Comparison of ENCODE assay signal across 10 mouse cellular contexts in genomic region chr10:62194461-62194860, GRCm38 (mm10). TPM values are rescaled to one million over a fixed set of nuclear protein-coding genes. Genes with fewer than 3 reads are reported as not detected.
DNase-seq lines count a peak whose midpoint lies in the region; ATAC-seq and TF ChIP-seq lines count a peak whose summit lies in the region.
"Had no signal": no experiment of that assay in that cellular context is flagged by ENCODE, and none has a peak within 500 bp of the region (broad histone marks: within the 10 kb centered on the region; RNA-seq: fewer than 3 reads in every experiment).

No protein-coding gene starts in this region.

- H3K4me3 ChIP-seq in forebrain, embryonic 12.5 days (replicated peaks) = no peak overlapping the region
- H3K4me3 ChIP-seq in forebrain, embryonic 11.5 days (ENCODE audit: low read depth, low read length) = no peak overlapping the region
- no peak overlapping the region for H3K4me3 ChIP-seq in hindbrain, embryonic 16.5 days (ENCODE audit: low read length)
- H3K4me3 ChIP-seq in midbrain, postnatal 0 days (ENCODE audit: low read depth, low read length) = no peak overlapping the region
- H3K4me3 ChIP-seq: kidney, embryonic 15.5 days had no signal

- peak; percentile 37; the same call in 1 of the 2 replicates for ATAC-seq in forebrain, embryonic 12.5 days (ENCODE audit: low FRiP score)
- ATAC-seq in forebrain, embryonic 11.5 days (replicated peaks; ENCODE audit: low FRiP score) = no peak
- peak; percentile 93 for ATAC-seq in hindbrain, embryonic 16.5 days
- ATAC-seq in midbrain, postnatal 0 days (ENCODE audit: low FRiP score) = peak; percentile 88
- ATAC-seq in inflammation-experienced regulatory T-cells, adult 6 months = no peak

- peak overlapping the region; percentile 38; the same call in 1 of the 2 replicates for H3K27ac ChIP-seq in forebrain, embryonic 12.5 days
- no peak overlapping the region for H3K27ac ChIP-seq in forebrain, embryonic 11.5 days (ENCODE audit: low read depth, low read length)
- H3K27ac ChIP-seq in hindbrain, embryonic 16.5 days (ENCODE audit: low read depth, low read length) = peak overlapping the region; percentile 21
- peak overlapping the region; percentile 47; the same call in 1 of the 2 replicates for H3K27ac ChIP-seq in midbrain, postnatal 0 days (ENCODE audit: low read depth, low read length)
- H3K27ac ChIP-seq: kidney, embryonic 15.5 days; liver, embryonic 14.5 days had no signal

- no peak for TF ChIP-seq CTCF in midbrain, postnatal 0 days (IDR thresholded peaks at IDR 0.05)

- no peaks in the 10 kb centered on the region for H3K27me3 ChIP-seq in forebrain, embryonic 12.5 days
- H3K27me3 ChIP-seq in forebrain, embryonic 11.5 days (ENCODE audit: control insufficient read depth, insufficient read depth, low read length) = no peaks in the 10 kb centered on the region
- no peaks in the 10 kb centered on the region for H3K27me3 ChIP-seq in hindbrain, embryonic 16.5 days (replicated peaks; ENCODE audit: control insufficient read depth, insufficient read depth, low read length)
- no peaks in the 10 kb centered on the region for H3K27me3 ChIP-seq in midbrain, postnatal 0 days (ENCODE audit: insufficient read depth, low read length)
- H3K27me3 ChIP-seq: kidney, embryonic 15.5 days had no signal

- no peak for DNase-seq in forebrain, embryonic 11.5 days (ENCODE audit: low spot score)
- peak; percentile 91 for DNase-seq in brain, adult 2 months (ENCODE audit: low read depth, low spot score)
- peak; percentile 81 for DNase-seq in midbrain, postnatal 0 days (ENCODE audit: low spot score)
- no peak for DNase-seq in heart, postnatal 36 days
- DNase-seq in lung, postnatal 36 days = no peak

- H3K9me3 ChIP-seq in forebrain, embryonic 12.5 days = no peaks in the 10 kb centered on the region
- no peaks in the 10 kb centered on the region for H3K9me3 ChIP-seq in forebrain, embryonic 11.5 days (ENCODE audit: control insufficient read depth, low read length)
- H3K9me3 ChIP-seq in hindbrain, embryonic 16.5 days (ENCODE audit: control insufficient read depth, low read length) = no peaks in the 10 kb centered on the region
- H3K9me3 ChIP-seq in midbrain, postnatal 0 days (ENCODE audit: low read length) = no peaks in the 10 kb centered on the region
- H3K9me3 ChIP-seq: kidney, embryonic 15.5 days had no signal

- WGBS in forebrain, embryonic 12.5 days = 61% methylated on average over 5 of the region's 5 CpGs
- WGBS in forebrain, embryonic 11.5 days = 79% methylated on average over 5 of the region's 5 CpGs
- 61% methylated on average over 5 of the region's 5 CpGs for WGBS in hindbrain, embryonic 16.5 days
- WGBS in midbrain, postnatal 0 days = 67% methylated on average over 5 of the region's 5 CpGs

- no peak overlapping the region for H3K4me2 ChIP-seq in forebrain, embryonic 12.5 days
- H3K4me2 ChIP-seq in forebrain, embryonic 11.5 days (ENCODE audit: low read depth, low read length, severe bottlenecking) = no peak overlapping the region
- H3K4me2 ChIP-seq in hindbrain, embryonic 16.5 days (ENCODE audit: low read length) = no peak overlapping the region
- H3K4me2 ChIP-seq in midbrain, postnatal 0 days (ENCODE audit: low read depth, low read length, poor library complexity, severe bottlenecking) = no peak overlapping the region
- H3K4me2 ChIP-seq: kidney, embryonic 15.5 days had no signal

- H3K4me1 ChIP-seq in forebrain, embryonic 12.5 days = peaks cover 3% of the 10 kb centered on the region; the same call in 1 of the 2 replicates
- H3K4me1 ChIP-seq in forebrain, embryonic 11.5 days (replicated peaks; ENCODE audit: control insufficient read depth, insufficient read depth, low read length) = no peaks in the 10 kb centered on the region; the same call in 1 of the 2 replicates
- H3K4me1 ChIP-seq in hindbrain, embryonic 16.5 days (ENCODE audit: control insufficient read depth, insufficient read depth, low read depth, low read length) = peaks cover 3% of the 10 kb centered on the region; the same call in 1 of the 2 replicates
- H3K4me1 ChIP-seq in midbrain, postnatal 0 days (ENCODE audit: insufficient read depth, low read length) = no peaks in the 10 kb centered on the region

- no peak overlapping the region for H3K9ac ChIP-seq in forebrain, embryonic 12.5 days
- no peak overlapping the region for H3K9ac ChIP-seq in forebrain, embryonic 11.5 days (ENCODE audit: low read length)
- no peak overlapping the region for H3K9ac ChIP-seq in hindbrain, embryonic 16.5 days (ENCODE audit: low read depth, low read length)
- no peak overlapping the region for H3K9ac ChIP-seq in midbrain, postnatal 0 days (replicated peaks; ENCODE audit: low read length, poor library complexity, severe bottlenecking)
- H3K9ac ChIP-seq: kidney, embryonic 15.5 days; liver, embryonic 14.5 days had no signal

- intact Hi-C loops in heart, postnatal 36 days (cut with DNase I) = no loop called here

- no peaks in the 10 kb centered on the region for H3K36me3 ChIP-seq in forebrain, embryonic 12.5 days (replicated peaks)
- no peaks in the 10 kb centered on the region for H3K36me3 ChIP-seq in forebrain, embryonic 11.5 days (ENCODE audit: control insufficient read depth, insufficient read depth, low read length)
- H3K36me3 ChIP-seq in hindbrain, embryonic 16.5 days (ENCODE audit: control insufficient read depth, insufficient read depth, low read length) = no peaks in the 10 kb centered on the region
- no peaks in the 10 kb centered on the region for H3K36me3 ChIP-seq in midbrain, postnatal 0 days (ENCODE audit: insufficient read depth, low read length)
- H3K36me3 ChIP-seq: kidney, embryonic 15.5 days had no signal

RNA-seq across cellular contexts. Expression of gene Tspan15, which starts 36.6 kb away (rescaled TPM):
- polyA plus RNA-seq in forebrain, embryonic 12.5 days (2016; fragmentation: Nextera tagmentation; extraction: Ambion mirVana) = 11.7 and 13.7 TPM in 2 replicates
- 13.9 and 15.5 TPM in 2 replicates for polyA plus RNA-seq in forebrain, embryonic 11.5 days (2014; fragmentation: Nextera tagmentation; extraction: Ambion mirVana)
- 22.9 and 24.3 TPM in 2 replicates for polyA plus RNA-seq in hindbrain, embryonic 16.5 days (2015; fragmentation: Nextera tagmentation; extraction: Ambion mirVana)
- total RNA-seq in midbrain, postnatal 0 days (2014; rRNA removed) = 13.8 and 20.2 TPM in 2 replicates
- 17.0 and 19.0 TPM in 2 replicates for polyA plus RNA-seq in midbrain, postnatal 0 days (2015; fragmentation: Nextera tagmentation; extraction: Ambion mirVana)
- 1 to 10 TPM; 7.3 to 8.2 TPM for total RNA-seq in heart, postnatal 36 days (2021)
- polyA plus RNA-seq in inflammation-experienced regulatory T-cells, adult 6 months (2017; shearing (Covaris generic)) = not detected

RNA-seq across cellular contexts. Expression of gene Fam241b, which starts 50.7 kb away (rescaled TPM):
- 58.2 and 60.1 TPM in 2 replicates for polyA plus RNA-seq in forebrain, embryonic 12.5 days (2016; fragmentation: Nextera tagmentation; extraction: Ambion mirVana)
- 8.0 and 9.3 TPM in 2 replicates for polyA plus RNA-seq in forebrain, embryonic 11.5 days (2014; fragmentation: Nextera tagmentation; extraction: Ambion mirVana)
- 164 and 193 TPM in 2 replicates for polyA plus RNA-seq in hindbrain, embryonic 16.5 days (2015; fragmentation: Nextera tagmentation; extraction: Ambion mirVana)
- 101 and 114 TPM in 2 replicates for total RNA-seq in midbrain, postnatal 0 days (2014; rRNA removed)
- polyA plus RNA-seq in midbrain, postnatal 0 days (2015; fragmentation: Nextera tagmentation; extraction: Ambion mirVana) = 208 and 217 TPM in 2 replicates
- total RNA-seq in heart, postnatal 36 days (2021) = 1 to 10 TPM; 1.7 to 2.6 TPM
- 1 to 10 TPM; 2.8 to 5.2 (median 3.6) TPM for polyA plus RNA-seq in inflammation-experienced regulatory T-cells, adult 6 months (2017; shearing (Covaris generic))

RNA-seq across cellular contexts. Expression of gene Tacr2, which starts 57.8 kb away (rescaled TPM):
- not detected in 2 replicates for polyA plus RNA-seq in forebrain, embryonic 12.5 days (2016; fragmentation: Nextera tagmentation; extraction: Ambion mirVana)
- not detected in 2 replicates for polyA plus RNA-seq in forebrain, embryonic 11.5 days (2014; fragmentation: Nextera tagmentation; extraction: Ambion mirVana)
- polyA plus RNA-seq in hindbrain, embryonic 16.5 days (2015; fragmentation: Nextera tagmentation; extraction: Ambion mirVana) = not detected in 2 replicates
- not detected in 2 replicates for total RNA-seq in midbrain, postnatal 0 days (2014; rRNA removed)
- 0.06 TPM in 1 of 2 replicates, not detected in the other for polyA plus RNA-seq in midbrain, postnatal 0 days (2015; fragmentation: Nextera tagmentation; extraction: Ambion mirVana)
- not detected for total RNA-seq in heart, postnatal 36 days (2021)
- polyA plus RNA-seq in inflammation-experienced regulatory T-cells, adult 6 months (2017; shearing (Covaris generic)) = not detected
- polyA plus RNA-seq: liver, embryonic 14.5 days had no signal

Comparison
In these comparisons a context has a peak if more than half of its experiments do, and no peak if none do; other contexts are left out.
1. ATAC-seq: peak in forebrain, embryonic 12.5 days (single experiment), hindbrain, embryonic 16.5 days (single experiment) and midbrain, postnatal 0 days (single experiment); none in forebrain, embryonic 11.5 days (single experiment) and inflammation-experienced regulatory T-cells, adult 6 months (single experiment).
2. DNase-seq: peak in brain, adult 2 months (single experiment) and midbrain, postnatal 0 days (single experiment); none in forebrain, embryonic 11.5 days (single experiment), heart, postnatal 36 days (0 of 2) and lung, postnatal 36 days (single experiment).
3. RNA of gene Tspan15, which starts 36.6 kb away (polyA plus RNA-seq): 22.9 to 24.3 TPM in hindbrain, embryonic 16.5 days, 17.0 to 19.0 TPM in midbrain, postnatal 0 days, 13.9 to 15.5 TPM in forebrain, embryonic 11.5 days and 11.7 to 13.7 TPM in forebrain, embryonic 12.5 days; not detected in inflammation-experienced regulatory T-cells, adult 6 months; every median in the first group is over 10 times any median in the second.